Mouse (Mus musculus): ENCODE measurements at regions not wholly inside any gene's neighbourhood (a gene's known extent, or its start where the extent isn't known, plus 50 kb on each side); places are given as distances from the start of the nearest gene placed in this dataset.

- no peak for TF ChIP-seq CTCF (IDR thresholded peaks at IDR 0.05; ENCODE audit: low read depth)
- TF ChIP-seq EP300 (optimal IDR thresholded peaks at IDR 0.05), result no peak
These were observed 60.1 kb upstream of the Pja1 start for GRCm38 (mm10) chrX:99531154-99531553.

Data from stomach, postnatal 0 days (tissue).